Mouse (Mus musculus): ENCODE data around the gene Tex45.

DNA sequence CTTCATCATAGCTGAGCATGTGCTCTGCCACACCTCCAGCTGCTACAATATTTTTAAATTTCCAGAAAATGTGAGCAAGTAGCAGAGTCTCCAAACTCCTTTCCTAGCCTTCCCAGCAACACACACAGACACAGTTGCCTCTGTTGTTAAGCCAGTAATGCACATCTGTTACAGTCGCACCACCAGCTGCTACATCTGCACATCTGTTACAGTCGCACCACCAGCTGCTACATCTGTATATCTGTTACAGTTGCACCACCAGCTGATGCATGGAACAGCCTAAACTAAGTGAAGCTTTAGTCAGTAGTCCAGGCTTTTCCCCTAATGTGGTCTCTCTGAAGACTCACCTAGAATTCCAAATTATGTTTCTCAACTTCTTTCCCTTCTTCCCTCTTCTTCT lies 42.2 kb upstream of the Tex45 start:
- no peak for TF ChIP-seq CTCF (IDR thresholded peaks at IDR 0.05; ENCODE audit: borderline replicate concordance, extremely low read depth, insufficient read depth, insufficient read length)
- TF ChIP-seq POLR2A (IDR thresholded peaks at IDR 0.05; ENCODE audit: borderline replicate concordance, extremely low read depth, insufficient read depth, insufficient read length, poor library complexity, severe bottlenecking), result no peak

Measured in brain, embryonic 14.5 days (tissue).